Mouse (Mus musculus) small intestine, adult 2 months (tissue): ENCODE results near the gene Edaradd.

Experiments used
- CTCF ChIP-seq: fragments of 200-500 bp; IDR thresholded peaks from 2 replicates; pipeline ENCODE4 v1.5.1; 2012; ENCODE audit warnings: low read depth, mild to moderate bottlenecking, control low read depth, inconsistent platforms, low read length, moderate library complexity, mixed read lengths; ENCODE audit not compliant: insufficient replicate concordance, insufficient read length; ENCODE audit errors: extremely low read depth
- POLR2A ChIP-seq: fragments of 200-500 bp; IDR thresholded peaks from 2 replicates; pipeline ENCODE4 v1.6.1; 2012; ENCODE audit warnings: low read depth, mild to moderate bottlenecking, control low read depth, inconsistent platforms, low read length, moderate library complexity

DNA sequence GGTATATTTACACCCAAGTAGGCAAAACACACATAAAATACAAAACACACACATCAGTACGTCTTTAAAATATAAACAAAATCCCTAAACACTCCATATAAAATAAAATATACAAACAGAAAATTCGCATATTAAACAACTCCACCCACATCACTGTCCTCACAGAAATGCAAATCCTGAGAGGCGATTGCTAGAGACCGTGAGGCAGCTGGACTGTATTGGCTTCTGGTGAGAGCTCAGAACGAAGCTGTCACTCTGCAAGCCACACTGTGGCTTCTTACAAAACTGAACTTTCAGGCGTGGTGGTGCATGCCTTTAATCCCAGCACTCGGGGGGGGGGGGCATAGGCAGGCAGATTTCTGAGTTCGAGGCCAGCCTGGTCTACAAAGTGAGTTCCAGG is 22.4 kb downstream of the Edaradd start:
- TF ChIP-seq CTCF (no peak), POLR2A (no peak)
